Mouse (Mus musculus): ENCODE data around the gene Rfng. TPM values are rescaled to one million over a fixed set of nuclear protein-coding genes. Genes with fewer than 3 reads are reported as not detected.
A peak's percentile ranks its signal among the peaks of the same experiment; 100 is the strongest.
"Not testable (repeated sequence)": the region's sequence is repeated elsewhere in the genome, so short reads cannot be mapped to it uniquely, and the experiment has no call there.

The Rfng gene
- polyA plus RNA-seq (2015; fragmentation: Nextera tagmentation; extraction: Ambion mirVana): 58.4 and 63.1 TPM in 2 replicates

- Histone ChIP-seq H3K36me3 (ENCODE audit: poor library complexity, severe bottlenecking) (peaks cover 67% of the 10 kb centered on the region), H3K4me3 (peak within 1 kb of the TSS; percentile 99), H3K27ac (peak within 1 kb of the TSS; percentile 61), H3K9me3 (replicated peaks) (no peaks in the 10 kb centered on the region), H3K4me2 (peak within 1 kb of the TSS; percentile 99), H3K27me3 (no peaks in the 10 kb centered on the region), H3K4me1 (peaks cover 25% of the 10 kb centered on the region), H3K9ac (peak within 1 kb of the TSS; percentile 96)
- WGBS: under 1% methylated on average over 70 of the region's 107 CpGs
- peak; percentile 88 for ATAC-seq
These were observed at the start of gene Rfng, which contains the start of gene Gps1 for GRCm38 (mm10) chr11:120784064-120784791. Rfng (minus strand) TSS chr11:120784207. Gps1 (plus strand) TSS chr11:120784272.

- not testable (repeated sequence) for ATAC-seq; H3K4me2 ChIP-seq; H3K36me3 ChIP-seq (ENCODE audit: poor library complexity, severe bottlenecking); H3K27me3 ChIP-seq; H3K4me3 ChIP-seq; H3K9me3 ChIP-seq (replicated peaks)
- Histone ChIP-seq H3K4me1 (peaks cover 16% of the 10 kb centered on the region), H3K27ac (peak overlapping the region; percentile 86), H3K9ac (0 out of 2 replicates have a peak overlapping the region, but pooled peaks have one; percentile 2)
- 83% methylated on average over 5 of the region's 5 CpGs for WGBS
These were observed 49.0 kb upstream of the Rfng start for GRCm38 (mm10) chr11:120832962-120833361.

DNA sequence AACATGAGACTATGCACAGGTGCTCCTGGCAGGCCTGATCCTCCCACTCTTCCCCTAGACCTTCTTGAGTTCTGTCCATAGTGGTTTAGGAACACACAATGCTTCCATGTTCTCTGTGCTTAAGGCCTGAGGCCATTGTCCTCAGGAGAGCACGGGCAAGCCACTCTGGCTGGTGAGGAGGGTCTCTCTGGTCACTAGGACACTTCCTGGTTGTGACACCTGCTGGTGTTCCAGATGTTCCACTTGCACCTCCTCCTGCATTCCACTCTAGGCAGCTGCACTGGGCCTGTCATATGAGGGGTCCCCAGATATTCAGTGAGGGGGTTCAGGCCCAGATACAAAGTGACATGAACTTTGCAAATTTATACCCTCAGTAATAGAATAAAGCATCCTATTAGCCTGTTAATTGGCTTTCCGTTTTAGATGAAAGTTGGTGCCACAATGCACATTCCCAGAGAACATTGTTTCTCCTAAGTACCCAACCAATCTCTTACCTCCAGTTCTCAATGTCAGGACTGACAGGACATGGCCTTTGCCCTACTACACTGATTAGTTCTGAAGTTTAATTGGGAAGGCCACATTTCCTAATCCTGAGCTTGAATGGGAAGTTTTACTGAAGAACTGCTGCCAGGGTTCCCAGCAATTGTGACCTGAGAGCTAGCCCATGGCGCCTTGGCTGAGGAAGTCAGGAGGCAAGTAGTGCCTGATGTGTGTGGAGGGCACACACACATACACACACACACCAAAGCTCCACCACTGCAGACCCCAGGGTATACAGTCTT is 47.8 kb upstream of the Rfng start:
- no peak for ATAC-seq

DNA sequence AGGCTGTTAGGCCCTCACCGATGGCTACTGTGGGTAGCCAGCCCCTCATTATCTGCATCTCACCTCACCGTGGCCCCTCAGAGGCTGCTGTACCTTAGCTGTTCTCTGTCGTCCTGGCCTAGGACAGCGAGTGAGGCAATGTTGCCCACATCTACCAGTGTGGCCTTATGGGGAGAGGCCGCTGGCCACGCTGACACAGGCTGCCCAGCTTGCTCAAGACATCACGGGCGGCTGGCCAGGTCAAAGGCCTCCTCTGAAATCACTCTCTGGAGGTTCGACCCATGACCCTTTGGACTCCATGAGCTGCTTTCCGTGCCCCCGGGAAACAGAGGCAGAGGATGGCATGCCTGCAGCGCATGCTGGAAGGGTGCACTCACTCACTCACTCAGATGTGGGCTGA is 46.7 kb upstream of the Rfng start:
- Histone ChIP-seq H3K27ac (no peak overlapping the region), H3K9ac (no peak overlapping the region), H3K27me3 (no peaks in the 10 kb centered on the region), H3K4me1 (peaks cover 25% of the 10 kb centered on the region), H3K4me2 (no peak overlapping the region), H3K4me3 (no peak overlapping the region), H3K9me3 (replicated peaks) (no peaks in the 10 kb centered on the region), H3K36me3 (ENCODE audit: poor library complexity, severe bottlenecking) (no peaks in the 10 kb centered on the region)
- 91% methylated on average over 12 of the region's 12 CpGs for WGBS
- ATAC-seq: no peak

More for the DNA sequence above, 47.8 kb upstream of the Rfng start:
- no peak overlapping the region for H3K9ac ChIP-seq
- 57% methylated on average over 3 of the region's 3 CpGs for WGBS
- H3K4me2 ChIP-seq: no peak overlapping the region
- no peak overlapping the region for H3K4me3 ChIP-seq
- no peaks in the 10 kb centered on the region for H3K27me3 ChIP-seq
- peak overlapping the region; percentile 40; the same call in 1 of the 2 replicates for H3K27ac ChIP-seq
- H3K4me1 ChIP-seq: peaks cover 16% of the 10 kb centered on the region
- H3K9me3 ChIP-seq (replicated peaks): no peaks in the 10 kb centered on the region
- H3K36me3 ChIP-seq (ENCODE audit: poor library complexity, severe bottlenecking): no peaks in the 10 kb centered on the region

GRCm38 (mm10) chr11:120829757-120830532 is 45.9 kb upstream of the Rfng start:
- H3K4me2 ChIP-seq: no peak overlapping the region
- H3K9ac ChIP-seq: no peak overlapping the region
- ATAC-seq: no peak
- H3K9me3 ChIP-seq (replicated peaks): no peaks in the 10 kb centered on the region
- 88% methylated on average over 10 of the region's 10 CpGs for WGBS
- H3K27me3 ChIP-seq: no peaks in the 10 kb centered on the region
- H3K4me1 ChIP-seq: peaks cover 32% of the 10 kb centered on the region
- H3K36me3 ChIP-seq (ENCODE audit: poor library complexity, severe bottlenecking): no peaks in the 10 kb centered on the region
- no peak overlapping the region for H3K27ac ChIP-seq
- H3K4me3 ChIP-seq: no peak overlapping the region

DNA sequence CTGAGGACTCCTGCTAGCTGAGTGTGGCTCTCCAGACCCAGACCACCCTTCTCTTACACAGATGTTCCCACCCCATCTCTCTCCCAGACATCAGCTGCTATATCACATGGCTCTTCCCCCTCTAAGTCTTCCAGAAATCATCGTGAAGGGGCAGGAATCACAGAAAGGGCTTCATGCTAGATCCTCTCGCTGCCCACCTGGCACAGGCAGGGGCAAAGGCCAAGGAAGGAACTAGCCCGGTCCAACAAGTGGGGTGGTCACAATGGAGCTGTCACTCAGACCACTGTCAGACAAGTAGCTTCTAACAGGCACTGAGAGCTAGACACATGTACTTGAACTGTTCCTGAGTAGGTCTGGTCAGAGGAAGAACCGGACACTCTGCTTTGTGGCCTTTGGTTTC is 44.4 kb upstream of the Rfng start:
- H3K27me3 ChIP-seq: no peaks in the 10 kb centered on the region
- H3K4me3 ChIP-seq: no peak overlapping the region
- no peak overlapping the region for H3K27ac ChIP-seq
- no peak overlapping the region for H3K9ac ChIP-seq
- no peaks in the 10 kb centered on the region for H3K36me3 ChIP-seq (ENCODE audit: poor library complexity, severe bottlenecking)
- H3K4me1 ChIP-seq: peaks cover 20% of the 10 kb centered on the region
- 77% methylated on average over 4 of the region's 4 CpGs for WGBS
- no peak overlapping the region for H3K4me2 ChIP-seq
- no peaks in the 10 kb centered on the region for H3K9me3 ChIP-seq (replicated peaks)
- no peak for ATAC-seq

DNA sequence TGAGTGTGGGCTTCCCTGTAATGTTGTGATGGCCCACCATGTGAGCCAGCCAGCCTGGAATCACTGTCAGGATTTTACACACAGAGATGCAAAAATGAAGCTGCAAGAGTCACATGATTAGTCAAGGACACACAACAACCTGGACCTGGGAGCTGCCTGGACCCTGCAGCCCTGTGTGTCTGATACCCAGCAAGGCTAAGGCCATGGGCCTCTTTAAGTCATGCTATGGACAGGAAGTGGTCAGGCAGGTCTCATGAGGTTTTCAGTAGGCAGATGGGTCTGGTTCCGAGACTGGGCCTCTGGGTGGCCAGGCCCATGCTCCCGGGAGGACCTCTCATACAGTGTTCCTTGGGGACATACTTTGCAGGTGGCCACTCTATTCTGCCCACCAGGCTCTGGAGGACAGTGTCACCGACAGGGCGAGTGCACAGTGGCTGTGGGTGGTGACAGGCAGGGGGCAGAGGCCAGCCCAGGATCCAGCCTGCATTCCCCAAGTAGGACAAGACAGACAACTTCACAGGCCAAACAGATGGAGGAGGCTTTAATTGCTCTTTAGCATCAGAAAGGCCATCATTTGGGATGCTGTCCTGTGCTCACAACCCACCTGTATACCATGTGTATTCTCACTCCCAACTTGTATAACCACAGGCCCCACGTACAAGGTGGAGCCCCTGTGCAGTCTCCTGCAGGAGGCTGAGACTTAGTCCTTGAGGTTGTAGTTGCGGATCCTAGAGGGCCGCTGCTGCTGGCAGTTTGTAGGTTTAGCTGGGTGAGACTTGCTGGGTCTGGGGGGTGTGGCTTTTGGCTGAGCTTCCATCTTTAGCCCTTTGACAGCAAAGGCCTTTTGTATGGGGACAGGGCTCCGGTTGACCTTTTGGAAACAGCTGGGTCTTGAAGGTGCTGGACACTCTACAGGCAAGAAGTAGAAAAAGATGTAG is 42.3 kb upstream of the Rfng start:
- H3K9ac ChIP-seq: peak overlapping the region; percentile 96; the same call in 1 of the 2 replicates
- WGBS: 88% methylated on average over 8 of the region's 8 CpGs
- H3K27ac ChIP-seq: peak overlapping the region; percentile 99
- peaks cover 39% of the 10 kb centered on the region for H3K4me1 ChIP-seq
- H3K4me2 ChIP-seq: no peak overlapping the region
- no peaks in the 10 kb centered on the region for H3K27me3 ChIP-seq
- H3K36me3 ChIP-seq (ENCODE audit: poor library complexity, severe bottlenecking): peaks cover 12% of the 10 kb centered on the region
- ATAC-seq: no peak
- no peaks in the 10 kb centered on the region for H3K9me3 ChIP-seq (replicated peaks)
- H3K4me3 ChIP-seq: no peak overlapping the region

GRCm38 (mm10) chr11:120825289-120825863 is 41.4 kb upstream of the Rfng start:
- Histone ChIP-seq H3K4me1 (peaks cover 44% of the 10 kb centered on the region), H3K4me3 (peak overlapping the region; percentile 88), H3K27me3 (no peaks in the 10 kb centered on the region), H3K36me3 (ENCODE audit: poor library complexity, severe bottlenecking) (peaks cover 21% of the 10 kb centered on the region), H3K27ac (peak overlapping the region; percentile 99), H3K9me3 (replicated peaks) (no peaks in the 10 kb centered on the region), H3K9ac (peak overlapping the region; percentile 96), H3K4me2 (peak overlapping the region; percentile 94)
- WGBS: 49% methylated on average over 4 of the region's 4 CpGs
- no peak for ATAC-seq

DNA sequence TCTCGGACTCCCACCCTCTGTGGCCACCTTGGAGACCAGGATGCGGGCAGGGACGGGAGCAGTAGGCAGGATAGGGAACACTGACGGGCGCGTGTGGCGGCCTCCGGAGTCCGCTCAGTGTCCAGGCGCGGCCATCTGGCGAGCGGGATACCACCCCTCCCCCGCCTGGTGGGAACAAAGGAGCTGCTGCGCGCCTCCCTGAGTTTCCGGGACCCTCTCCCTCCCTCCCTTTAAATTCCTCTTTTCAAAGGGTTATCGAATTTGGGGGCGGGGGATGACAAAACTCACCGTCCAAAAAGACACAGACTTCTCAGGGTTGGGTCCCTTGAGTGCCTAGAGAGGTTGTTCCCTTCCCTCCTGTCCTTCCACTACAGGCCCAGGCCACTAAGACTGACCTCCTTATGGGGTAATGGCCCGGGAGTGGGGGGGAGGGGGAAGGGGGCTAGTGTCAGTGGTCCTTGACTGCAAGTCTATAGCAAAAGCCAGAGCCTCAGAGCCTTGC is 40.8 kb upstream of the Rfng start:
- H3K27me3 ChIP-seq: no peaks in the 10 kb centered on the region
- WGBS: 0% methylated on average over 21 of the region's 21 CpGs
- H3K36me3 ChIP-seq (ENCODE audit: poor library complexity, severe bottlenecking): peaks cover 26% of the 10 kb centered on the region
- H3K27ac ChIP-seq: peak overlapping the region; percentile 99
- H3K9me3 ChIP-seq (replicated peaks): no peaks in the 10 kb centered on the region
- H3K4me1 ChIP-seq: peaks cover 44% of the 10 kb centered on the region
- ATAC-seq: peak; percentile 63
- peak overlapping the region; percentile 94 for H3K4me2 ChIP-seq
- H3K4me3 ChIP-seq: peak overlapping the region; percentile 88
- H3K9ac ChIP-seq: peak overlapping the region; percentile 96

GRCm38 (mm10) chr11:120823956-120824786 is 40.2 kb upstream of the Rfng start, which contains the start of gene Fasn:
Fasn (minus strand) TSS chr11:120824547.
- H3K27ac ChIP-seq: peak within 1 kb of the TSS; percentile 99
- H3K4me2 ChIP-seq: peak within 1 kb of the TSS; percentile 94
- H3K27me3 ChIP-seq: no peaks in the 10 kb centered on the region
- ATAC-seq: peak; percentile 91
- WGBS: under 1% methylated on average over 100 of the region's 109 CpGs
- H3K4me1 ChIP-seq: peaks cover 44% of the 10 kb centered on the region
- H3K36me3 ChIP-seq (ENCODE audit: poor library complexity, severe bottlenecking): peaks cover 33% of the 10 kb centered on the region
- no peaks in the 10 kb centered on the region for H3K9me3 ChIP-seq (replicated peaks)
- H3K9ac ChIP-seq: peak within 1 kb of the TSS; percentile 96
- H3K4me3 ChIP-seq: peak within 1 kb of the TSS; percentile 88

Measured in forebrain, embryonic 13.5 days (tissue).